Mouse (Mus musculus) lung, postnatal 36 days (tissue): Measurements from ENCODE around the gene Mgat4b.

Experiments used
- DNase-seq: peaks from one replicate; pipeline ENCODE4 v3.0.0; 2022; ENCODE audit warnings: mixed read lengths

Gene Mgat4b

DNA sequence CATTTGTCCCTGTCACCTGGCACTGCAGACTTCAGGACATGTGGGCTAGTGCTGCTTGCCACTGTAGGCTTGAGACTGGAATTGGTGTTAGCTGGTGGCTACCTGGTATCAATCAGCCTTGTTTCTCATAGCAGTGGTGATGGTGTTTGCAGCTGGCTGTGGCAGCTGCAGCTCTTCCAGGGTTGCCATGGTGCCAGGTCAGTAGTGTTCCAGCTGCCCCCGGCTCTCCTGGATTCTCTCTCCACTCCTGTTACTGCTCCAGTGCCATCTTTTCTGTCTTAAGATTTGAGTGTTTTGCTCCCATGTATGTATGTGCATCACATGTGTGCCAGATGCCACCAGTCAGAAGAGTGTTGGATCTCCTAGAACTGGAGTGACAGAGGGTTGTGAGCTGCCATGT lies 42.7 kb downstream of the Mgat4b start:
- DNase-seq: no peak

- no peak for DNase-seq
Observed at GRCm38 (mm10) chr11:50254010-50254580, 43.4 kb downstream of the Mgat4b start.

DNA sequence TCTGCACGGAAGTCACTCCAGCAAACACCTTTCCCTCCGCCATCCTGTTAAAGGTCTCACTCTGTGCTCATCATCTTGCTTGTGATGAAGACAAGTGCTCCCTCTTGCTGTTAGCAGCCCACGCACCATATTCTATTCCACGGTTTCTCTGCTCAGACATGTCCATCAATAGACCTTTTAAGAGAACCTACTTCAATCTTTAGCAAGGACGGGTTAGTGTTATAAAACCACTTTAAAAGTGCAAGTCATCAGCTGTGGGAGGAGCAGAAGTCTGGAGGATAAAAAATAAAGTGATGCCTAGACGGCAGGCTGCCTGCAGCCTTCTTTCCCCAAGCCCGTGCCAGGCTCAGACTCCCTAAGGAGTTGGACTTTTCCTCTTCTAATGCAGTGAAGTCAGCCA lies 45.9 kb downstream of the Mgat4b start:
- DNase-seq: no peak

DNA sequence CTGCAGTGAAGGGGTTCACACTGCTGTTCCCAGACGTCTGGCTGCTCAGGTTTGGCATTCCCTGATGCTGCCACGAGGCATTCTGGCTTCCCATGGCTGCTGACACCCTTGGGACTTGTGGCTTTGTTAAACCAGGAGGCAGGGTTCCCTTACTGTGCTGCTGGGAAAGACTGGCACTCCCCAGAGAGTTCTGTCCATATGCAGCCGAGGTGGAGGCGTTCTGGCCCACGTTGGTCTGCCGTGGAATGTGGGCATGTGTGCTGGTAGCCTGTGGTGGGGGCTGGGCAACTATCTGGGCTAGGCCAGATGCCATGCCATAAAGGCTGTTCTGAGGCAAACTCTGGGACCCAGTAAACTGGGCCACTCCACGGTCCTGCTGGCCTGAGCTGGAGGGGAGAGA lies 47.6 kb downstream of the Mgat4b start:
- no peak for DNase-seq

GRCm38 (mm10) chr11:50262020-50262419 lies 51.3 kb downstream of the Mgat4b start:
- peak; percentile 61 for DNase-seq

DNA sequence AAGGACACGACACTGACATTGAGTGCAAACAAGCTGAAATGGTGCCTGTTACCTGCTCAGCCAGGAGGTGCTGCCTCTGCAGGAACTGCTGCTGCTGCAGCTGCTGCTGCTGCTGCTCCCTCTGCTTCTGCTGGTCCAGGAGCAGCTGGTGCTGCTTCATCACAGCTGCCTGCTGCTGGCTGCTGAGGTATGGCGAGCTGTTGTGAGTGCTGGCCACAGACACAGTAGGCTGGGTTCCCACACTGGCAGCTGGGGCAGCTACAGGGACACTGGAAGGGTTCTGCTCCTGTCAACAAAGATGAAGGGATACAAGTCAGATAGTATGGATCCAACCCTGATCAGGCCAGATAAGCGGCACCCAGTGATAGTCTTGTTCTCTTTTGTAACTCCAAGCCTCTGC lies 52.5 kb downstream of the Mgat4b start:
- DNase-seq: peak; percentile 33

GRCm38 (mm10) chr11:50265931-50266330 lies 55.2 kb downstream of the Mgat4b start:
- DNase-seq: peak; percentile 33

- no peak for DNase-seq
Observed at GRCm38 (mm10) chr11:50266997-50267396, 56.3 kb downstream of the Mgat4b start.

DNA sequence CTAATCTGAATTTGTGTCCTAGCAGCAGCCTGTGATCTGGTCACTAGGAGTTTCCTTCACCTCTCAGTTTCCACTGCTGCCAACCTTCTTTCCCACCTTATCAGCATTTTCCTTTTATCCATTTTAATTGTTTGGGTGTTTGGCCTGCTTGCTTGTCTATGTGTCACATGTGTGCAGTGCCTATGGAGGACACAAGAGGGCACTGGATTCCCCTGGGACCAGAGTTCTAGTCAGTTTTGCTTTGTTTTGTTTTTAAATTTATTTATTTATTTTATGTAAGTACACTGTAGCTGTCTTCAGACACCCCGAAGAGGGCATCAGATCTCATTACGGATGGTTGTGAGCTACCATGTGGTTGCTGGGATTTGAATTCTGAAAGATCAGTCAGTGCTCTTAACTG lies 58.5 kb downstream of the Mgat4b start:
- peak; percentile 58 for DNase-seq

GRCm38 (mm10) chr11:50269885-50270284 lies 59.2 kb downstream of the Mgat4b start:
- no peak for DNase-seq

DNA sequence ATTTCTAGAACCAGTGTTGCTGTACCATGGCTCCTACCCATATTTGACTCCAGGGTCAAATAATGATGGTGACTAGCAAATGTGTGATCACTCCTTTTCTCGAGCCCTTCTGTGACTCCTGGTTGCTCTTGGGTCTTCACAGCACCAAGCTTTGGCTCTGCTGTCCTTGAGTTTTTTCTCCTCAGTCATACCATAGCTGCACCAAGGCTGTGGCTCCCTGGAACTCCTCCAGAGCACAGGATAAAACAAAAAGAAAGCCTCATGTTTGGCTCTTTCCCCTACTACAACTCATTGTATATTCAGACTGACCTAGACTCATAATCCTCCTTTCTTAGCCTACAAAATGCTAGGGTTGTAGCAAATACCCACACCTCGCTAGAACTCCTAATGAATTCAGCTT lies 62.1 kb downstream of the Mgat4b start:
- DNase-seq: no peak

- no peak for DNase-seq
Observed at GRCm38 (mm10) chr11:50275077-50275476, 64.4 kb downstream of the Mgat4b start.

- DNase-seq: peak; percentile 49
Observed at GRCm38 (mm10) chr11:50275568-50276151, 65.0 kb downstream of the Mgat4b start.

GRCm38 (mm10) chr11:50277025-50277424 lies 66.3 kb downstream of the Mgat4b start:
- DNase-seq: no peak

DNA sequence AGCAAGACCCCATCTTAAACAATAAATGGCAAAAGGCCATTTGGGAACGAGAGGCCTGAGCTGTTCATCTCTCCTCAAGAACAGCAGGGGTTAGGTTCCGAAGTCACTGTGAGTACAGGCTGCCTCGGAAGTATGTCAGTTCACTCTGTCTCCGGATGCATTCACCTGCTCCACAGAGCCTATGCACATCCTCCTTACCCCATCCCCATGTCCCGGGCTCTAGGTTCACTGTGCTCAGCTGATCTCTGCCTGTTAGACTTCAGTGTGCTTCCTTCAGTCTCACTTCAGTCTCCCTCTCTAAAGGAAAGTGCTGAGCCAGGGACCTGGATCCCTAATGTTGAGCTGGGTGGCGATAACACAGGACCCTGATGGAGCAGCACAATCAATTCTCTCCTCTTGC lies 67.0 kb downstream of the Mgat4b start:
- DNase-seq: no peak

DNA sequence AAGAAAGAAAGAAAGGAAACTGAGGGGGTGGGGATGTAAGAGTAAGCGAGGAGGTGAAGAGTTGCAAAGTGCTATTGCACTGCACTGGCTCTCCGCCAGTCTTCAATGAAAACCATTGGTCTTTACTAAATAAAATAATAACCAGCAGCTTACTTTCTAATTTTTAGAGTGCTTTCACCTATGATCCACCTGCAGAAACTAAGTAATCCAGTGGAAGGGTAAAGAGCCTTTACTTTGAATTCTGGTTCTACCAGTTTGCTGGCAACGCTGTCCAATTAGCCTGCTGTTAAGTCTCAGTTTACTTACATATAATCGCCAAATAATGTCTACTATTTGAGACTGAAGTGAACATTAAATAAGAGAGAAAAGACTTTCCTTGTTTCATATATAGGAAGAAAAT lies 68.3 kb downstream of the Mgat4b start:
- peak; percentile 22 for DNase-seq

GRCm38 (mm10) chr11:50280053-50280452 lies 69.4 kb downstream of the Mgat4b start:
- DNase-seq: no peak
